Mouse (Mus musculus) frontal cortex, adult (tissue): Measurements from ENCODE around the gene Lgals4.
A peak's percentile ranks its signal among the peaks of the same experiment; 100 is the strongest.

Experiments
- ATAC-seq: cut with Nextera tagmentation; 2 replicates; pipeline ENCODE4 v1.9.2; 2017; ENCODE audit warnings: mild to moderate bottlenecking, moderate library complexity, mixed read lengths; ENCODE audit not compliant: low TSS enrichment

Lgals4 gene

GRCm38 (mm10) chr7:28833723-28834347 lies at the start of gene Lgals4:
Gene Lgals4 (plus strand): TSS chr7:28833854.
- ATAC-seq, result no peak

DNA sequence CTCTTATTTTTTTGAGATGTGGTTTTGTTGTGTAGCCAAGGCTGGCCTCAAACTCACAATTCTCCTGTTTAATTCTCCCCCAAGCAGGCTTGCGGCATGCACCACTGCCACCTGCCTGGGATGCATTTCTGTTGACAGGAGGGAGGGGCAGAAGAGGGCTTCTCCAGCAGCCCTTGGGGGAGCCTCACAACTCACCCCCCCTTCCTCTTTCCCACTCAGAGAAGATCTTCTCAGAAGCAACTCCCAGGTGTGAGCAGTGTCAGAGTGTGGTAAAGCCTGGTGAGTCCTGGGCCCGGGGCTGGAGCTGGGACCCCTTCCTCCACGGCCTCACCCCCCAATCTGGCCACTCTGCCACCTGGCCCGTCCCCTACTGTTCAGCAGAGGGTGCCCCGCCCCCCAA lies 48.5 kb upstream of the Lgals4 start:
- no peak for ATAC-seq

DNA sequence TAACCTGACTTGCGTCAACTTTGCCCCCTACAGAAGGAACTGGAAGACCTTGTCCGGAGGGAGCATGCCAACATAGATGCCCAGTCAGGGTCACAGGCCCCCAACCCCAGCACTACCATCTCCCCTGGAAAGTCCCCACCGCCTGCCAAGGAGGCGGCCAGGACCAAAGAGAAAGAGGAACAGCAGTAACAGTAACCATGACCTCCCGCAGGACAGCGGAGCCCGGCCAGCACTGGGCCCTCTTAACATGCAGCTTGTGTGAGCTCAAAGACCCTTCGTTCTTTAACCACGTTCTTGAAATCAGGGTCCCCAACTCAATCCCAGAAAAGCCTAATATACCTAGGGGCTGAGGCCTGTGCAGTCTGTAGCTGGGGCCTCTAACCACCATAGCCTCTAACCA lies 45.8 kb upstream of the Lgals4 start:
- no peak for ATAC-seq

DNA sequence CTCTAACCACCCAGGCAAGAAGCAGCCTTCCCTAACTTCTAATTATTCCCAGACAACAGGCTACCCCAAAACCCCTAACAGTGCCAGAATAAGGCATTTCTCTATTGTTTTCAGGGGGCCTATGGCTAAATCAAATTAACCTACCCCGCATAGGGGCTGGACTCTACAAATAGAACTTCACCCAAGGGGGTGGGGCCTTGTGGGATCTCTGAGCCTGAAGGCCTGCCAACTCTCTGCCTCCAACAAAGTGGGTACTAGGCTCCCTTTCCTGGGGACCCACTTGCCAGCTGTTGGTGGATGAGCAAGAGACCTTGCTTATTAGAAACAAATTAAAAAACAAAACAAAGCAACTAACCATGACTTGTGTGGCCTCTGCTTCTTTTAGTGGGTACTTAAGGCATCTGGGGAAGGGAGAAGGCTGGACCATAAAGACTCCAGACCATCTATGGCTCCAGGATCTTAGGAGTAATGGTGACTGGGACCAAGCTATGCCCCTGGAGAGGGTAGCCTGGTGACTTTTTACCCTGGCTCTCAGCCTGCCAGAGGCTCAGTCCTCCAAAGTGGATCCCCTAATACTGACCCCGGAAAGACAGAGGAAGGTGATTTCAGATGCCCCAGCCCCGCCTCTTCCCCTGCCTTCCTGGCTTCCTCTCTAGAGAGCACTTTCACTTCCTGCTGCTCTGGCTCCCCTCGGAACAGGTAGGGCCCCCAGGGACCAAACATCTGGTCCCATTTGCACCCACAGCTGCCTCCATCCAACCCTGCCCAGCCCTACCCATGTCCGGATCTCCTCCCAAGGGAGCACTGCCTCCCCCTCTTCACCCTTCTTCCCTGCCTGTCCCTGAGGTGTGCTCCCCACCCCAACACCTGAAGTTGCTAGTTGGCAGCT lies 45.1 kb upstream of the Lgals4 start, which contains the start of gene Rinl:
Gene Rinl (plus strand): TSS at position 663 of the 889 bp plus-strand sequence.
- ATAC-seq, result no peak

- ATAC-seq, result no peak
These were observed 44.4 kb upstream of the Lgals4 start for GRCm38 (mm10) chr7:28789235-28789634.

GRCm38 (mm10) chr7:28790066-28790806 lies 43.4 kb upstream of the Lgals4 start:
- no peak for ATAC-seq

- no peak for ATAC-seq
These were observed 41.9 kb upstream of the Lgals4 start for GRCm38 (mm10) chr7:28791706-28792105.

DNA sequence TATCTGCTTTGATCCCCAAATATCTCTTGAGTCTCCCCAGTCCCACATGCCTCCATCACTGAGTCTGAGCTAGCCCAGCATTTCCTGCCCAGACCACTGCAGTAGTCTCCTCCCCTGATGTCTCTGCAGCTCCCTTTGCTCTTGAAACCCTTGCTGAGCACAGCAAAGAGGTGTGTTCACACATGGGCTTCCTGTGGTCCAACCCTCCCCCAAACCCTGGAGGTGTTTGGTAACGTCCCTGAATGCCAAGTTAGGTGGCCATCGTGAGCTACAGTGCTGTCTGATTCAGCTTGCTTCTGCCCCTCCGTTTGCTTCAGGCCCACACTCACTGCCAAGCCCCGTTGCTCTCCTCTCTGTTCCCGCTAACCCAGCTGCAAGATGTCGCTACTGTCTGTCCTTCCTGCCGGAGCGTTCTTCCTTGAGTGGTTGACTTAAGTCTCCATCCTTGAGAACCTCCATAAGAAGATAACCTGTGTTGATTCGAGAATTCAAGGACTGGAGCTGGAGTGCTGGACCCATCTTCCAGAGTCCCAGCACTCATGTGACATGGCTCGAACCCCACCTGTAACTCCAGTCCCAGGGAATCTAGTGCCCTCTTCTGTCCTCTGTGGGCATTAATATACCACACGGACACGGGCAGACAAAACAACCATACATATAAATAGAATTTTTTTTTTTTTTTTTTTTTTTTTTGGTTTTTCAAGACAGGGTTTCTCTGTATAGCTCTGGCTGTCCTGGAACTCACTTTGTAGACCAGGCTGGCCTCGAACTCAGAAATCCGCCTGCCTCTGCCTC lies 41.1 kb upstream of the Lgals4 start:
- no peak for ATAC-seq

GRCm38 (mm10) chr7:28793834-28794233 lies 39.8 kb upstream of the Lgals4 start:
- no peak for ATAC-seq

DNA sequence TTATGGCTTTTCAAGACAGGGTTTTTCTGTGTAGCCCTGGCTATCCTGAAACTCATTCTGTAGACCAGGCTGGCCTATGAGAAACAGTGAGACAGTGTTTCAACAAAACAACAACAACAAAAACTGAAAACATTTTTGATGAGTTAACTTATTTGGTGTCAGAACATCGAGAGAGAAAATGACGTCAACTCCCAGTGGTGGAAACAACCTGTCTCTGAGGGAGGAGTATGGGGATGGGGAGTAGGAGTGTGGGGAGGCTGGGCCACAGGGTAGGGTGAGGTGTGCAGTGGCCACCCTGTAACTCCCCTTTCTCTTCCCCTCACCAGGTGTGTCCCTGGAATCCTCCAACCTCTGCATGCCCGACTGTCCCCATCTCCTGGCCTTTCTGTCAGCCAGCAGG lies 39.2 kb upstream of the Lgals4 start:
- no peak for ATAC-seq

DNA sequence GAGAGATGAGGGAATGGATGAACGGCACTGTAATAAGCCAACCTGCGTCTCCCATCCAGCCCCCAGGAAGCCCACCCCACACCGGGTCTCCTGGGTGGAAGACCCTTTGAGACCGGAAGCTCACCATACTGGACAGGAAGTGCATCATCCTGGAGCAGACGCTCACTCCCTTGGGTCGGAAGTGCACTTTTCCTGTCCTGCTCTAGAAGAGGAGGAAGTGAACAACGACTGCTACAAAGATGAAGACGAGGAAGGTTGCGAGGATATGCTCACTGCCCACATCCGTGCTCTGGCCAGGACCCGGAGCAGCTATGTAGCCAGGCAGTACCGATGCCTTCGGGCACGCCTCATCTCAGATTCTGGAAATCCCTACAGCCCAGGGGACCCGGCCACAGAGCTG lies 37.8 kb upstream of the Lgals4 start:
- no peak for ATAC-seq

GRCm38 (mm10) chr7:28796562-28796975 lies 37.1 kb upstream of the Lgals4 start:
- ATAC-seq, result peak; percentile 81

- no peak for ATAC-seq
These were observed 33.7 kb upstream of the Lgals4 start for GRCm38 (mm10) chr7:28799994-28800393.

DNA sequence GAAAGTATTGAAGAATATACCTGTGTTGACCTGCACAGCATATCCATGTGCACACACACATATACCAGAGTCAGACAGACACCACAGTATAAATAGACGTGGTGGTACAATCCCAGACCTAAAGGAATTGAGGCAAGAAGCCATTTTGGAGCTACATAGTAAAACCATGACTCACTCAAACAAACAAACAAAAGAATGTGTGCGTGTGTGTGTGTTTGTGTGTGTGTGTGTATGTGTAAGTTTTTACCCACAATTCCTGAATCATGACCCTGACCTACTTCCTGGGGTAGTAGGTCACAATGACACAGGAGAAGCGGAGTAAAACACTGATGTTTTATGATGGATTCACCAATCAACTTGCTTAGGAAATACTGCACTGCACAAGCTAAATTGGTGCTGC lies 32.2 kb upstream of the Lgals4 start:
- ATAC-seq, result no peak

DNA sequence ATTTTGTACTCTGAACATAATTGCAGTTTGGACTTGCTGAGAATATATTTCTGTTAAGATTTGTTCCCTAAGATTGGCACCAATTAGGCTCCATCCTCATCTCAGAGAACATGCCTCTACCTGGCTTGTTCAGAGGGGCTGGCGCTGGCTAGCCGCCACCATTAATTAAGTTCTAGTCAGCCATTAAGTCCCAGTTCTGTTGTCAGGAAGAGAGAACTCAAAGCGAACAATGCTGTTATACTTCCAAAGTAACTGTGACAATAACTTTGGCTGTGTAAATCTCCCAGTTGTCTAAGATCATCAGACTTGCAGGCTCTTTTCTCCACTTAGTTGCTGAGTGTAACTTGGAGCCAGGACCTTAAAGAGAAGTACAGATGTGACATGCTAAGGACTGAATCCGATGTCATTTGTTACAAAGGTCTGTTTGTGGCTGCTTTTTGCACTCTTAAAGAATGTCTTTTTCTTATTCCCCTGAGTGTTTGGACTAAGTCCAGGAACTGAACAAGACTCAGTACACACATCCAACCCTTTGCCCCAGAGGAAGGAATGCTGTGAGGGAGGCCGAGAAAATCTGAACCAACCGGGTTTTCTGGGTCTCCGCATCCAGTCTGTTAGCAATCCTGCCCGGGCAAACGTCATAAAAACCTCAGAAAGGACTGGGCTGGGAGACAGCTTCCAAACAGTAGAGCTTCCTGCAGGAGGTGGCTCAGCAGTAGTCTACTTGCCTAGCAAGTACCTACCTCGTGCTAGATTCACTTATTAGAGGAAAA lies 31.6 kb upstream of the Lgals4 start:
- ATAC-seq, result no peak

DNA sequence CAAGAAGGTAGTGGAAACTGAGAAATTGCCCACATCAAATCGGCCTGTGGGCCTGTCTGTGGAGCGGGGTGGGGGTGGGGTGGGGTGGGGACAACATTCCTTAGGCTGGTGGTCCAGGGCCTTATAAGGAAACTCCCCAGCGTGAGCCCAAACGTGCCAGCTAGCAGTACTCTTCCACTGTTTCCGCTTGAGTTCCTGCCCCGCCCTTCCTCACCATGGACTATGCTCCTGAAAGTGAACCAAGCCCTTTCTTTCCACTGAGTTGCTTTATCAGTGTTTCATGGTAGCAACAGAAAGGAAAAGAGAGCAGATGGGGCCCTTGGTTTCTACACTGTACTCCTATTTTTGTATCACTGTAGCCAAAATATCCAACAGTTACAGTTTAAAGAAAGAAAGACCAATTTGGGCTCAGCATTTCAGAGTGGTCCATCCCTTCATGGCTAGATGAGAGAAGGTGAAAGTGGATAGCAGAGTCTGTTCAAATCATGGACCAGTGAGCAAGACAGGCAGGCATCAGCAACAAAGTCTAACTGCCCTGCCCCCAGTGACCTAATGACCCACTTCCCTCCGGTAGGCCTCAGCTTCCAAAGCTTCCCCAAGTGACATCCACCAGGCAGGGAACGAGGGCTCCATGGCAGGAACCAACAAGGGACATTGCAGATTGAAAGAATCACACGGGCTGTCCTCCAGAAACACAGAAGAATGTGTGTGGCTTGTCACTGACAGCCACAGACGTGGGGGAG lies 30.6 kb upstream of the Lgals4 start:
- ATAC-seq, result peak; percentile 29; the same call in 1 of the 2 replicates

GRCm38 (mm10) chr7:28803756-28804155 lies 29.9 kb upstream of the Lgals4 start:
- no peak for ATAC-seq

DNA sequence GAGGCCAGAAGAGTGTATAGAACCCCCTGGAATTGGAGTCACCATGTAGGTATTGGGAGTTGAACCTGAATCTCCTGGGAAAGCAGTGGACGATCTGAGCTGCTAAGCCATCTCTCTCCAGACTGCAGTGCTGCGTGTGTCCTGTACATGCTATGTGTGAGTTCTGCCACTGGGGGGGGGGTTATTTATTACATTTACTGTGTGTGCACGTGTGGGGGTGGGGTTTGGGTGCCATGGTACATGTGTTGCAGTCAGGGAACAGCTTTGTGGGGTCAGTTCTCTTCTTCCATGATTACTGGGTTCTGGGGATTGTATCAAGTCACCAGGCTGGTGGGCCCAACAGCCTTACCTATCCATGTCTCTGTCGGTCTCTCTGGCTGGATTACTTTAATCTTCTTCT lies 26.8 kb upstream of the Lgals4 start:
- ATAC-seq, result no peak

GRCm38 (mm10) chr7:28807641-28808220 lies 25.9 kb upstream of the Lgals4 start:
- no peak for ATAC-seq
